Mouse (Mus musculus) retina, postnatal 1 day (tissue): ENCODE measurements around the gene Gm4201.
"Not testable (repeated sequence)": the region's sequence is repeated elsewhere in the genome, so short reads cannot be mapped to it uniquely, and the experiment has no call there.

Experiments
- DNase-seq: peaks from one replicate; pipeline ENCODE4 v3.0.0-alpha.2; 2012

Gene Gm4201

GRCm38 (mm10) chr7:22565243-22565642 is at the start of gene Gm4201:
Gm4201 (minus strand) TSS chr7:22565343.
- not testable (repeated sequence) for DNase-seq

GRCm38 (mm10) chr7:22588027-22588426 is 22.9 kb upstream of the Gm4201 start, which contains the start of gene Gm4565:
Gm4565 (minus strand) TSS chr7:22588127.
- DNase-seq, result not testable (repeated sequence)

- not testable (repeated sequence) for DNase-seq
These were observed 30.4 kb downstream of the Gm4201 start, which contains the start of gene Gm8677 for GRCm38 (mm10) chr7:22534787-22535186. Gm8677 (minus strand) TSS chr7:22534887.

GRCm38 (mm10) chr7:22522667-22523066 is 42.5 kb downstream of the Gm4201 start, which contains the start of gene Vmn1r152:
Vmn1r152 (plus strand) TSS chr7:22522967.
- DNase-seq, result not testable (repeated sequence)
